Mouse (Mus musculus) frontal cortex, postnatal 25 days (tissue): ENCODE data around the gene Hbs1l.
"Not testable (repeated sequence)": the region's sequence is repeated elsewhere in the genome, so short reads cannot be mapped to it uniquely, and the experiment has no call there.

Experiments used
- DNase-seq, 2 experiments: peaks; one replicate each; pipeline ENCODE4 v3.0.0; 2022; ENCODE audit warnings: low spot score in 2 of 2

Gene Hbs1l

DNA sequence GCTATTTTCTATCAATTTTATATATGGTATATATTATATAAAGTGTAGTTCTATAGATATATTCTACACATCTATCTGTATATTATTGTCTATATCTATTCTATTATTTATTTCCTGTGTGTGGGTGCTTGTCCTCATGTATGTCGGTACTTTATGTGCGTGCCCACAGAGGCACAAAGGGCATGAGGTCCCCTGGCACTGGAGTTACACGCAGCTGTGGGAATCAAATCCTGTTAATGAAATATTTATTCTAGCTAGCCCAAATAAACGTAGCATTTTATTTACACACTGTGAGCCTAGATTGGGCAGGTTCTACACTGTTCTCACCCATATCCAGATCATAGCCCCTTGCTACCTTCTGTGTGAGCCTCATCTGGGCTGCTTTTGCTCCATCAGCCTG lies 63.3 kb downstream of the Hbs1l start:
- no peak for DNase-seq

DNA sequence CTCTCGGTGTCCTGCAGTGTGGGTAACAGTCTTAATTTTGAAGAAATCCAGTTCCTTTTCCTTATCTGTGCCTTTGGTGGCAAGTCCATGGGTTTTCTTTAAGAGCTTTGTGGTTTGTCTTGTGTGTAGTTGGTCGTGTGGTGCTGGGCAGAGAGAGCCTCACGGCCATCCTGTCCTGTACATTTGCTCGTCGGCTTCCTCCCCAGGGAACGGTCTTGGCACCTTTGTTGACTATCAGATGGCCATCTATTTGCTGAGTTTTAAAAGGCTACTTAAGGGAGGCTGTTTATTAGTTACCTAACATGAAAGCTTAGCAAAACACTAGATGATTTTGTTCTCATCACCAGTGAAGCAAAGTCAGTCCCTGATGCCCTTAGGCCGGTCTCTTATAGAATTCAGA lies 66.1 kb downstream of the Hbs1l start:
- DNase-seq = no peak

DNA sequence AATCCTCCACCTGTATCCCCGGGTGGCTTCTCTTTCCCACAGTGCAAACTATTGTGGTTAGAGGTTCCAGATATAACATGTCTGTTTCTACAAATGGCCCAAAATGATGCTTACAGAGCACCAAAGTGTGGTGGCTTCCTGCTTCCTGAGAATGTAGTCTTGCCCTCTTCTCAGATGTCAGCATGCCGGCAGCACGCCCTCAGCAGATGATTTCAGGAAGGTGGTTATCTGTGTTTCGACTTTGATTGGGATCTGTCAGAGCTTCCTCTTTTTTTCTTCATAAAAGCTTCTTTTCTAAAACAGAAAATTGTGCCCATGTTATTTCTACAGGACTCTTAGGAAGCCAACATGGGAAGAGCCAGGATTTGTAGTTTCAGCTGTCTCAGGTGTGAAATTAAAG lies 67.5 kb downstream of the Hbs1l start:
- no peak for DNase-seq

DNA sequence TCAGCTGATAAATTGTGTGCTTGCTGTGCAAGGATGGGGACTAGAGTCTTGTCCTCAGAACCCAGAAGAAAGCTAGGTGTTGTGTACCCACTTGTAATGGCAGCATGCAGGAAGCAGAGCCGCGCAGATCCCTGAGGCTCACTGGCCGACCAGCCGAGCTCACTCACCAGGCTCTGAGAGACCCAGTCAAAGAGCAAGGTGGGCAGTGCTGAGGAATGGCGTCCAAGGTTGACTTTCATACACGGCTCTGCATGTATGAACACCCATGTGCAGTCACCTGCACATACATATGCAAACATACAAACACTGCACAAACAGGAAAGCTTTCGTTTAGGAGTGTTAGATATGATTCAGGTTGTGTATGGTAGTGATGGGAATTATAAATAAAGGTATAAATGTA lies 69.2 kb downstream of the Hbs1l start:
- DNase-seq = no peak

DNA sequence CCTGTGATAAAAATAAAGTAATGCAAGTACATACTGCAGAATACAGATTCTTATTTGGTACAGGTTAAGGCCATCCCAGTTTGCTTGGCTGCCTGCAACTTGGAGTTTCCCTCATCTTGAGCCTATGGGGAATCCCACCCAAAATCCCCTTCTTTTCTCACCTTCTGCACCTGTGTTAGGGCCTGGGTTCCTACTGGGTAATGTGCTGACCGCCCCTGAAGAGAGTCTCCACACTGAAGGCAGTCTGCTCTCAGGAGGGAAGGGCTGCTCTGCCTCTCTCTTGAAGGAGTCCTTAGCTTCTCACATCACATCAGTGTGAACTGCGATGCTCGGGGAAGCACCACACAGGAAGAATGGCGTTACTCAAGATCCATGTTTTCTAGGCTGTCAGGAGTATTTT lies 70.1 kb downstream of the Hbs1l start:
- no peak for DNase-seq

DNA sequence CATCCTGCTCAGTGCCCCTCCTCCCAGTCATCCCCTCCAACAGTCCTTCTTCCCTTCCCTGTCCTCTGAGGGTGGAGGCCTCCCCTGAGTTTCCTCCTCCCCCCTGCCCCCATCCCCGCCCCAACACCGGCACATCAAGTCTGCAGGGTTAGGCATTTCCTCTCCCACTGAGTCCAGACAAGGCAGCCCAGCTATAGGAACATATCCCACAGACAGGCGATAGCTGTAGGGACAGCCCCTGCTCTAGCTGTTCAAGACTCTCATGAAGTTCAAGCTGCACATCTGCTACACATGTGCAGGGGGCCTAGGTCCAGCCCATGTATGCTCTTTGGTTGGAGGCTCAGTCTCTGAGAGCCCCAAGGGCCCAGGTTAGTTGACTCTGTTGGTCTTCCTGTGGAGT lies 70.7 kb downstream of the Hbs1l start:
- no peak for DNase-seq

DNA sequence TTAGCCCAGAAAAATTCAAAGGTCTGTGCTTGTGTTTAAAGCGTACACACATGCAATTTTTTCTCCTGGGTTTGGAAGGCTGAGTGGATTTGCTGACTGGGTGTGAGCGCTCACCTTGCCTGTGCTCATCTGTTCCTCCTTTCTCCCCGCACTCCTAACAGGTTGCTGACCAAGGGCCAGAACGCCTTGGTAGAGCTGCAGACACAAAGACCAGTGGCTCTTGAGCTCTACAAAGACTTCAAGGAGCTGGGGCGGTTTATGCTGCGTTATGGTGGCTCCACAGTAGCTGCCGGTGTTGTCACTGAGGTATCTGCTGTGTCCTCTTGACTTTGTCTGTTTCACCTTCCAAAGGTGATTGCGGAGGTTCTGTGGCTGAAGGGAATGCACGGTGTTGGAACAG lies 71.7 kb downstream of the Hbs1l start:
- DNase-seq = no peak

DNA sequence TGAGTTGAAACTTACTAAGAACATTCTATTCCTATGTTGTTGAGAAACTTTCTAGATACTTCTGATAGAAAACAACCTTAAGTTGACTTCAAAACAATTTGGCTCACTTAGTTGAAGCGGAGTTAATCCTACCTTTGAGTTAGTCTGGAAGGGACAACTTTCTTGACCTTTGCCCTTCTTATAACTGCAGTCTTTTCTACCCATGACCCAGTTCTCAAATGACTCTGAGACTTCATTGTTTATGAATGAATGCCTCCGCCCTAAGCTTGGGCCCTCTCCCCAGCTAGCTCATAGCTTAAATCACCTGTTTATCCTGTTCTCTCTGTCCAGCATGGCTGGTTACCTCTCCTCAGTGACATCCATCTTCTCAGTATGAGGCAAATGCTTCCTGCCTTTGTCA lies 73.8 kb downstream of the Hbs1l start:
- DNase-seq = no peak

DNA sequence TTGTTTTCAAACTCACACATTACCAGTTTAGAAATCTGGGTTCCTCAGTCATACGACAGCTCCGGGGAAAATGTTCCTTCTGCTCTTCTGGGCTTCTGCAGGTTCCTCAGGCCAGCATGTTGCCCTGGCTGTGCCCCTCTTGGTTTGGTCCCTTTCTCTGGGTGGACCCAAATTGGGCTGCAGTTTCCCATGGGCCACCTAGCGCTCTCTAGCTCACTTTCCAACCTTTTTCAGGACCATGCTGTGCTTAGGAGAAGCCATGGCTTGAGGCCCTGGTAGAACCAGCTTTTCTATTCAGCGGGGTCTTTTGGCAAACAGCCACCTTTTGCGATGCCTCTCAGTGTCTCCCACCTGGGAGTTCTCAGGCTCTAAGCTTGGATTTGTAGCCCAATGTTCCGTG lies 76.5 kb downstream of the Hbs1l start:
- no peak for DNase-seq

DNA sequence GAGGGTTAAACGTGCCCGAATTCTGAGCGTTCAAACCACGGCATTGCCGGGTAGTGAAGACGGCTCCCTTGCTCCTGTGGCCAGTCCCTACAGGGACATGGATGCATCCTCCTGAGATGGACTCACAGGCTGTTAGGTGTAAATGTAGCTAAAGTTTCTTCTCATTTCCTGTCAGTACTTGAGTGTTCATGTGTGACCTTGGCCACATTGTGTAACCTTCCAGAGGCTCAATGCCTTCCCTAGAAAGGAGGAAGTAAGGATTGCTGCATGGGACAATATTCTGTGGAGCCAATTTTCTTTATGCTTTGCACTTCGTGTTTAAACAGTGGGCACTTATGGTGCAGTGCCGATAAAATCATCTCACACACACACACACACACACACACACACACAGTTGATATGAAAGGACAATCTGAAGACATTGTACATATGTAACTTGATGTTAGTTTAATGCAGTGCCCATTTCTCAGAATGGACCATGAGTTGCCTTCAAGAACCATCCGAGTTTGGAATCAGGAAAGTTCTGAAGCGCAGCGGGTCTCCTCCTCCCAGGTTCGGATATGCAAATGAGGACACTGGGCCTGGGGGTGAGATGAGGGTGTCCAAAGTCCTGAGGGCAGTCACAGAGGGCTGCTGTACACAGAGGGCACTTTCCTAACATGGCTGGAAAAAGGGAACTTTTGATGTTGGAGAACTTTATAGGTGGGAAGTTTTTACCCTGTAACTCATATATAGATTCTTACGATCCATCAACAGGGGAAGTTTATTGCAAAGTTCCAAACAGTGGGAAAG lies 81.1 kb downstream of the Hbs1l start, which contains the start of gene Aldh8a1:
Aldh8a1 (plus strand) TSS at position 610 of the 792 bp plus-strand sequence.
- DNase-seq = no peak

DNA sequence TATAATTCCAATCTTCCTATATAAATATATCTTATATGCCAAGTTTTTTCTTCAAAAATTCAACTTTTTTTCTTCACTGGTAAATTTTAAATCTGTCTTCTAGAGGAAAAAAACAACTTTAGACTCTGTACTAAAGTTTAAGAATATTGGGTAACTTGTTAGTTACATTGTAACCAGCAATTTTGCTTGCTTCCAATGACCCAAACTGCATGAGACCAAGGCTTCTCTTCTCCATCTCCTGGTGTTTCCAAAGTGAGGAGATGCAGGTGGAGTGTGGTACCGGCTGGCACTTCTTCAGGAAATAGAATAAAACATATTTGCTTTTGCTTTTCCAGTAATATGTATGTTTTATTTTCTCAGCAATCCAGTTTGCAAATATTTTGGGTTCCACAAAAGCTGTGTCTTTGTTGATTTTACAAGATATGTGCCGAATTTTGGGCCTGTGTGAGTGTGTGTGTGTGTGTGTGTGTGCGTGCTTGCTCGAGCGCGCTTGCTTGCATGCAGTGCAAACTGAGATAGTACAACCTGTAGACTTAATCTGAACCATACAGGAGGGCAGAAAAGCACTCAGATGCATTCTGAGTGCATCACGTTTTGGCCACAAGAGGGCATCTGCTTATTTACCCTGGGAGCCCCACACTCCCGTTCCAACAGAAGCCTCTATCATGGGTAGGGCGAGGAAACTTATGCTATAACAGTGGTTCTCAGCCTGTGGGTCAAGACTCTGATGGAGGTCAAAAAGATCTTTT lies 82.6 kb downstream of the Hbs1l start:
- no peak for DNase-seq

DNA sequence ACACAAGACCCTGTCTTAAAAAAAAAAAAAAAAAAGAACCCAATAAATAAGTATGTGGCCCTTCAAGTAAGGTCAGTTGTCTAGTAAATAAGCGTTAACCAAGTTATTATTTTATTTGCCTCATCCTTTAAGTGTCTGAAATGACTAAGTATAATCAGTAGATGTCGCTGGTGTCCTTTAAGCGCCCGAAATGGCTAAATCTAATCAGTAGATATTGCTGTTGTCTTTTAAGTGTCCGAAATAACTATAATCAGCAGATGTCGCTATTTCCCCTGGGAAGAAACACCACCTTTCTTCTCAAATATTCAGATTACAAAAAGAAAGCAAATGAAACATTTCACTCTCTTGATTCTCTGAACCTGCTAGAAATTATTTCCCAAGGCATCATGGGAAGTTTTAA lies 87.1 kb downstream of the Hbs1l start:
- no peak for DNase-seq

DNA sequence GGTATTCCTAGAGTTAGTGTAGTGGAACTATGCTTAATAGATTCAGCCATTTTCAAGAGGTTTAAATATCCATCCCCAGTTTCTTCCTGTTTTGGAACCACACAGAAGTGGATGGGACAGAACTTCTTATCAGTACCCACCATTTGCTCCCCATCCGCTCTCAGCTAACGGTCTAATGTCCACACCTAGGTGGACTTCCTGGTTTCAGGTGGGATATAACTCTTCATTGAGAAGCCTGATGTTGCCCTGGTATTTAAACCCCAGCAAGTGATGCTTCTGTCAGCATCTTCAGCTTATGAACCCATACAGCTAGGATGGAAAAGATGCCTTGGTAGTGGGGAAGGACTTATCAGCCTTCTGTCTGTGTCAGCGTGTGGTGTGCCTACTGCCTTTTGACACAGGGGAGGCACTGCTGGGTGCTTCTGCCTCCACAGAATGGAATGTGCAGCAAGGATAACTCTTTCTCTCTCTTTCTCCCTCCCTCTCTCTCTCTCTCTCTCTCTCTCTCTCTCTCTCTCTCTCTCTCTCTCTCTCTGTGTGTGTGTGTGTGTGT lies 89.4 kb downstream of the Hbs1l start:
- DNase-seq = no peak

DNA sequence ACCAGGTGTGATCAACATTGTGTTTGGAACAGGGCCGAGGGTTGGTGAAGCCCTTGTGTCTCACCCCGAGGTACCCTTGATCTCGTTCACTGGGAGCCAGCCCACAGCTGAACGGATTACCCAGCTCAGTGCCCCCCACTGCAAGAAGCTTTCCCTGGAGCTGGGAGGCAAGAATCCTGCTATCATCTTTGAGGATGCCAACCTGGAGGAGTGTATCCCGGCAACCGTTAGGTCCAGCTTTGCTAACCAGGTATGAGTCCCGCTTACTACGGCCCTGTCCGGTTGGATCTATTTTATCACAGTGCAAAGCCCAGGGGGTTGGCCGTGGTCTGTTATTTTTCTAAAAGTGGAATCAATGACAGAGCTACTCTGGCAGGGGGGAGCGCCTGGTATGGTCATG lies 93.3 kb downstream of the Hbs1l start:
- no peak for DNase-seq

DNA sequence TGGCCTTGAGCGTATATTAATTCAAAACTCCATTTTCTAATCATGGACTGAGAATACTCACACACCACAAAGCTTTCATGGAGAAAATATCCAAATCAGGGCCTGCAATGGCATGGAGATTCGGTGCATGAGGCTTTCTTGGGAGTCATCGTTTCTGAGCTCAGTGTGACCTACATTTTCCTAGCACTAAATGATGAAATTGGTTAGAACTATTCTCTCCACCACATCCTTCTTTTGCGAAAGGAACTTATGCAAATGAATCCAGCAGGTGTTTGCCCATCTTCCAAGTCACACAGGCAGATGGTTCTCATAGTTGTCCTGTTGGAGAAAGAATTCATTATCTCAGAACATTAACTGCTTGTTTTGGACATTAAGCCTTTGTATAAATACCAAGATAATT lies 94.7 kb downstream of the Hbs1l start:
- no peak for DNase-seq

DNA sequence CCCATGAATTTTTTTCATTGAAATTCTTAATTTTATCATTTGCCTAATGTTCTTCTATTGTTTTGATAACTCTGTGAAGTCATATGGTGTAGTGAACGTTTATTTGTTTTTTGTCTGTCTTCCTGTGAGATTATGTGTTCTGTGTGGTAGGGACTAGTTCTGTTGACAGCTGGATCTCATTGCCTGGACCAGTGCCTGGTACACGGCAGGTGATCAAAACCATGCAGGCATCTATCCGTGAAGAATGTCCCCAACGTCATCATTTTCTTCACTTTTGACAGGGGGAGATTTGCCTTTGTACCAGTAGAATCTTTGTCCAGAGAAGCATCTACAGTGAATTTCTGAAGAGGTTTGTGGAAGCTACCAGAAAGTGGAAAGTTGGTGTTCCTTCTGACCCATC lies 95.5 kb downstream of the Hbs1l start:
- DNase-seq = no peak

DNA sequence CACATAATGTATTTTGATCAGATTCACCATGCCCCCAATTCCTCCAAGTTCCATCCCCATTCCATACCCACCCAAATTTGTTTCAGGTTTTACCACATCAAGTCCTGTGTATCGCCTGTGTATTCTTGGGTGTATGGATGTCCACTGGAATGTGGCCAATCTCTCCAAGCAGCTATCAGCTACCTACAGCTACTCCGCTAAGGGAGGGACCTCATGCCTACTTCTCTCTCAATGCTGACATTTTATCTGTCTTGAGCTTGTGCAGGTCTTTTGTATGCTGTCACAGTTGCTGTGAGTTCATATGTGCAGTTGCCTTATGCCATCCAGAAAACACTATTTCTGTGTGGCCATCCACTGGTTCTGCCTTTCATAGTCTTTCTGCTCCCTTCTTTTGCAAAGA lies 97.6 kb downstream of the Hbs1l start:
- DNase-seq = no peak

DNA sequence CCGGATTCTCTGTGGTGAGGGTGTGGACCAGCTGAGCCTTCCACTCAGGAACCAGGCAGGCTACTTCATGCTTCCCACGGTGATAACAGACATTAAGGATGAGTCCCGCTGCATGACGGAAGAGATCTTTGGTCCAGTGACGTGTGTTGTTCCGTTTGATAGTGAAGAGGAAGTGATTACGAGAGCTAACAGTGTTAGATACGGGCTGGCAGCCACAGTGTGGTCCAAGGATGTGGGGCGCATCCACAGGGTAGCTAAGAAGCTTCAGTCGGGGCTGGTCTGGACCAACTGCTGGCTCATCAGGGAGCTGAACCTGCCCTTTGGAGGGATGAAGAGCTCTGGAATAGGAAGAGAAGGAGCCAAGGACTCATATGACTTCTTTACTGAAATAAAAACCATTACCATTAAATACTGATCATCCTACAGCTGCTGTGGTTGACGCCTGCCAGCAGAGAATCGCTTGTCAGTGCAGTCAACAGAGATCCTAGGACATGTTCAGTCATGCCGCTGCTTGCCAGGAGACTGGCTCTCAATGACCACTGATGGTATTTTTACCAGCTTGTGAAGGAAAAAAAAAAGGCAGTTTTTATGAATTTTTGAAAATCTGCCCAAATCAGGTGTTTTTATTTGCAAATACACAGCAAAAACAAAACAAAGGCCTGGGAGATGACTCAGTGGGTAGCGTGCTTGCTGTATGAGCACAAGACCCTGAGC lies 99.8 kb downstream of the Hbs1l start:
- DNase-seq = no peak

DNA sequence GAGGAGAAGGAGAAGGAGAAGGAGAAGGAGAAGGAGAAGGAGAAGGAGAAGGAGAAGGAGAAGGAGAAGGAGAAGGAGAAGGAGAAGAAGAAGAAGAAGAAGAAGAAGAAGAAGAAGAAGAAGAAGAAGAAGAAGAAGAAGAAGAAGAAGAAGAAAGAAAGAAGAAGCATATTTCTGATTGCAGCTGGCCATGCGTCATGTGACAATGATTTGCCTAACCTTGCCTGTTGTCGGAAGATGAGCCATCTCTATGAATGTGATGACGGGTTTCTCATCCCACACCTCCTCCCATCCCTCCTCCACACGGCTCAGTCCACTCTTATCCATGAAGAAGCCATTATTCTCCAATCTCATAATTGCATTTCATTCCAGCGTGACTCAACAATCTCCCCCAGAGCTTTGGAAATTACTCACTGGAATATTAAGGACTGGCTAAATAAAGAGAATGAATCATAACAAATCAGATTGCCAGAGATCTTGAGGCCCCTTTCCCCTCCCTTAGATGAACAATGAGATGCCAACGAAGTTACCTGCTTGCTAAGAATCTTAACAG lies 103.2 kb downstream of the Hbs1l start:
- DNase-seq = not testable (repeated sequence)

DNA sequence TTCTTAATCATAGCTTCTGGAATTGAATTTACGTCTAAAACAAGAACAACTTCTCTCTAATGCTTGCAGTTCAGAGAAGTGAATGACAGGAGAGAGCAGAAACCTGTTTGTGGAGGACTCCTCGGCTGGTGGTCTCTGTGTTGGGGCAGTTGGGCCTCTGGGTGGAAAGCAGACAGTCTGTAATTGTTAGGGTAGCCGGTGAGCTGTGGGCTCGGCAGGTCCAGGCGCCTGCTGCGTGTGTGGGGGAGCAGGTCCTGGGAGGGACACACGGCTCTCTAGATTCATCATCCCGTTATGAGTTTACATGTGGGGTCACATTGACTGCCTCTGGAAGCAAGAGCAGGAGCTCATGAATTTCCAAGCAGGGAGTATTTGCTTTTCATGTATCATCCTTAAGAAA lies 103.8 kb downstream of the Hbs1l start:
- no peak for DNase-seq

DNA sequence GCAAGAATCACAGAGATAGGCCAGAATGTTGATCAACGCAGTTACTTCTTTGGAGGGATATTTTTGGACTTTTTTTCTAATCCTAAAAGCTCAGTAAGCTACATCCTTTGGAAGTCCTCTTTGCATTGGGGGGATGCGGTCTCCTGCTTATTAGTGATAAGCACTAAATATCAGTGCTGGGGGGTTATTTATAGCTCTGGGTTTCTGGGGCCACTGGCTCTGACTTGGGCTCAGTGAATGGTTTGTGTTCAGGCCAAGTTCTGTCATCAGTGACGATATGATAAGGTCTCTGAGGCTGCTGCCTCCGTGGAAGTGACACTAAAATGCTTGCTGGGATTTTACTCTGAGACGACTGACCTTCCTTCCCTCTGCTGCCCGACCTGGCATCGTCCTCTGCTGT lies 104.3 kb downstream of the Hbs1l start:
- no peak for DNase-seq

DNA sequence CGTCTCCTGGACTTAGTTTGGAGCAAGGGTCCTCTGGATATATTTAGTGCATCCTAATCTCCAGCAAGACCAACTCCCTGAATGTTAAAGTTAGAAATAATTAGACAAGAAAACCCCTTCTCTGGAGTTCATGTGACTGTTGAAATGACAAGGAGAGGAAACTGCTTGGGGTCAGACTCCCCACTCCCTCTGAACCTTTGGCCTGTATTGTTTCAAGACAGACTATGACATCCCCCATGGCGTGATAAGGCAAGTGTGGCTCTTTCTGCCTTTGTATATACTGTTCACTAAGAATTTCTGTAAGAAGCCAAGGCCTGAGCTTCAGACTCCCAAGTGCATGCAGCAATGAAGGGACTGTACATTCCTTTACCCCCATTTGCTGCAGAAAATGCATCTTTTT lies 104.7 kb downstream of the Hbs1l start:
- DNase-seq = no peak
